Mouse (Mus musculus): ENCODE results near the gene Cyb5d2.

Cyb5d2 gene

GRCm38 (mm10) chr11:72795455-72796295 is at the start of gene Cyb5d2, which contains the start of gene Zzef1:
Gene Cyb5d2, minus strand, starts transcription at chr11:72796142.
Gene Zzef1, plus strand, starts transcription at chr11:72796226.
- peak; percentile 98 for DNase-seq (ENCODE audit: low spot score)

- DNase-seq (ENCODE audit: low spot score): no peak
Measured at GRCm38 (mm10) chr11:72845526-72845925, 49.6 kb upstream of the Cyb5d2 start.

- DNase-seq (ENCODE audit: low spot score): no peak
Measured at GRCm38 (mm10) chr11:72843576-72843975, 47.6 kb upstream of the Cyb5d2 start.

GRCm38 (mm10) chr11:72842731-72843130 is 46.8 kb upstream of the Cyb5d2 start:
- no peak for DNase-seq (ENCODE audit: low spot score)

- DNase-seq (ENCODE audit: low spot score): no peak
Measured at GRCm38 (mm10) chr11:72829869-72830268, 33.9 kb upstream of the Cyb5d2 start.

- no peak for DNase-seq (ENCODE audit: low spot score)
Measured at GRCm38 (mm10) chr11:72821041-72821440, 25.1 kb upstream of the Cyb5d2 start.

GRCm38 (mm10) chr11:72818067-72818466 is 22.1 kb upstream of the Cyb5d2 start:
- no peak for DNase-seq (ENCODE audit: low spot score)

GRCm38 (mm10) chr11:72816859-72817258 is 20.9 kb upstream of the Cyb5d2 start:
- DNase-seq (ENCODE audit: low spot score): no peak

GRCm38 (mm10) chr11:72814188-72814587 is 18.2 kb upstream of the Cyb5d2 start:
- DNase-seq (ENCODE audit: low spot score): peak; percentile 18

GRCm38 (mm10) chr11:72813687-72814086 is 17.7 kb upstream of the Cyb5d2 start:
- no peak for DNase-seq (ENCODE audit: low spot score)

- DNase-seq (ENCODE audit: low spot score): no peak
Measured at GRCm38 (mm10) chr11:72807992-72808391, 12.1 kb upstream of the Cyb5d2 start.

GRCm38 (mm10) chr11:72806556-72806955 is 10.6 kb upstream of the Cyb5d2 start:
- DNase-seq (ENCODE audit: low spot score): no peak

GRCm38 (mm10) chr11:72805232-72805631 is 9.3 kb upstream of the Cyb5d2 start:
- DNase-seq (ENCODE audit: low spot score): no peak

- DNase-seq (ENCODE audit: low spot score): no peak
Measured at GRCm38 (mm10) chr11:72804586-72804985, 8.6 kb upstream of the Cyb5d2 start.

- no peak for DNase-seq (ENCODE audit: low spot score)
Measured at GRCm38 (mm10) chr11:72803038-72803437, 7.1 kb upstream of the Cyb5d2 start.

GRCm38 (mm10) chr11:72801182-72801581 is 5.2 kb upstream of the Cyb5d2 start:
- DNase-seq (ENCODE audit: low spot score): no peak

- no peak for DNase-seq (ENCODE audit: low spot score)
Measured at GRCm38 (mm10) chr11:72798112-72798511, 2.2 kb upstream of the Cyb5d2 start.

- DNase-seq (ENCODE audit: low spot score): no peak
Measured at GRCm38 (mm10) chr11:72796773-72797338, 914 bp upstream of the Cyb5d2 start.

- peak; percentile 20 for DNase-seq (ENCODE audit: low spot score)
Measured at GRCm38 (mm10) chr11:72796296-72796687, 350 bp upstream of the Cyb5d2 start.

- DNase-seq (ENCODE audit: low spot score): peak; percentile 49
Measured at GRCm38 (mm10) chr11:72795149-72795454, 840 bp downstream of the Cyb5d2 start.

GRCm38 (mm10) chr11:72792033-72792432 is 3.9 kb downstream of the Cyb5d2 start:
- DNase-seq (ENCODE audit: low spot score): no peak

GRCm38 (mm10) chr11:72782503-72782902 is 13.4 kb downstream of the Cyb5d2 start:
- DNase-seq (ENCODE audit: low spot score): no peak

- no peak for DNase-seq (ENCODE audit: low spot score)
Measured at GRCm38 (mm10) chr11:72782103-72782502, 13.8 kb downstream of the Cyb5d2 start.

GRCm38 (mm10) chr11:72778957-72779356 is 17.0 kb downstream of the Cyb5d2 start:
- DNase-seq (ENCODE audit: low spot score): no peak
